ENCODE assay signal across 8 mouse cellular contexts in the genomic region with DNA sequence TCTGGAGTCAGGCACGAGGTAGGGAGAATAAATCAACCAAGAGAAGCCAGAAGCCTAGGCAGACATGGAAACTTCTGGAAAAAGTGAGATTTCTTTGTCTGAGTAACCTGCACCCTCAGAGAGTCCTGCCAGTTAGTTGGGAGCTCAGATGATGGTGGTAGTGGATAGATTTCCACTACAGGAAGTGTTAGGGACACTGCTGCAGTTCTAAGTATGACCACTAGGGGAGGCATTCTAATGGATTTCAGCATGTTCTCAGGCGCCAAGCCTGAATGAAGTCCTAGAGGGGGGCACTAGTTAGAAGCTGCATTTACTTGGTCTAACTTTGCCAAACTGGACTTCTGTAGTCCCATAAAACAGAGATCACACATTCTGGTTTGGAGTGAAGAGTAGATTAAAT. TPM values are rescaled to one million over a fixed set of nuclear protein-coding genes. Genes with fewer than 3 reads are reported as not detected.
DNase-seq lines count a peak whose midpoint lies in the region; ATAC-seq and TF ChIP-seq lines count a peak whose summit lies in the region.

No protein-coding gene starts in this region.

- no peak for DNase-seq in frontal cortex, postnatal 10 days (ENCODE audit: low spot score in 2 of 2)
- DNase-seq in 3T3-L1 (ENCODE audit: low read depth, low spot score) (peak; percentile 66), WW6 (ENCODE audit: low read depth, low spot score) (peak; percentile 31)
- peak; percentile 77 for DNase-seq in embryo, embryonic 10 days (ENCODE audit: low spot score)
- DNase-seq in kidney, postnatal 36 days, result peak; percentile 55 to 71
- DNase-seq in lung, postnatal 0 days (ENCODE audit: low spot score), result peak; percentile 66
- DNase-seq in splenic B cell, adult 2 months (ENCODE audit: low read depth, low spot score), result peak; percentile 79

- TF ChIP-seq EP300 in lung, postnatal 0 days (IDR thresholded peaks at IDR 0.05), result no peak

- no peaks in the 10 kb centered on the region for H3K9me3 ChIP-seq in lung, postnatal 0 days (ENCODE audit: low read length)

- TF ChIP-seq CTCF in lung, postnatal 0 days (IDR thresholded peaks at IDR 0.05), result peak; percentile 96

- no peak overlapping the region for H3K4me3 ChIP-seq in lung, postnatal 0 days (ENCODE audit: low read depth, low read length)

- no peak overlapping the region for H3K27ac ChIP-seq in lung, postnatal 0 days (ENCODE audit: low read length)

- H3K9ac ChIP-seq in lung, postnatal 0 days (replicated peaks; ENCODE audit: low read depth), result no peak overlapping the region

- ATAC-seq in frontal cortex, adult (ENCODE audit: low TSS enrichment), result peak; percentile 31; the same call in 1 of the 2 replicates
- no peak for ATAC-seq in lung, postnatal 0 days

- no peaks in the 10 kb centered on the region for H3K4me1 ChIP-seq in lung, postnatal 0 days (ENCODE audit: insufficient read depth, low read depth, low read length)

- no peaks in the 10 kb centered on the region for H3K27me3 ChIP-seq in lung, postnatal 0 days (replicated peaks; ENCODE audit: insufficient read depth, low read length)
- H3K27me3 ChIP-seq in splenic B cell, adult 2 months (ENCODE audit: control insufficient read depth, insufficient read depth, low read length, poor library complexity, severe bottlenecking), result no peaks in the 10 kb centered on the region

- 51% methylated on average over 2 of the region's 2 CpGs for WGBS in lung, postnatal 0 days

- H3K4me2 ChIP-seq in lung, postnatal 0 days (replicated peaks; ENCODE audit: low read depth, low read length), result no peak overlapping the region

- no peaks in the 10 kb centered on the region for H3K36me3 ChIP-seq in lung, postnatal 0 days (ENCODE audit: insufficient read depth, low read length)
- H3K36me3 ChIP-seq in splenic B cell, adult 2 months (ENCODE audit: control insufficient read depth, insufficient read depth, low read length, poor library complexity, severe bottlenecking), result no peaks in the 10 kb centered on the region

RNA-seq across cellular contexts. Expression of a gene that starts 2.5 kb away (rescaled TPM):
- polyA plus RNA-seq in lung, postnatal 0 days (2015; fragmentation: Nextera tagmentation; extraction: Ambion mirVana), result not detected in 2 replicates

RNA-seq across cellular contexts. Expression of a gene that starts 15.1 kb away (rescaled TPM):
- polyA plus RNA-seq in lung, postnatal 0 days (2015; fragmentation: Nextera tagmentation; extraction: Ambion mirVana), result 14.7 and 16.9 TPM in 2 replicates

RNA-seq across cellular contexts. Expression of a gene that starts 39.1 kb away (rescaled TPM):
- polyA plus RNA-seq in lung, postnatal 0 days (2015; fragmentation: Nextera tagmentation; extraction: Ambion mirVana), result 0.12 and 0.14 TPM in 2 replicates

Comparison
In these comparisons a context has a peak if more than half of its experiments do, and no peak if none do; other contexts are left out.
1. DNase-seq: peak in 3T3-L1 (single experiment), WW6 (single experiment), embryo, embryonic 10 days (single experiment), kidney, postnatal 36 days (2 of 2), lung, postnatal 0 days (single experiment) and splenic B cell, adult 2 months (single experiment); none in frontal cortex, postnatal 10 days (0 of 2).